Mouse (Mus musculus) megakaryocyte, embryonic 14.5 days (primary cell): ENCODE data around the gene Lrrc1. TPM values are rescaled to one million over a fixed set of nuclear protein-coding genes. Genes with fewer than 3 reads are reported as not detected.

Source experiments
- H3K27me3 ChIP-seq: replicated peaks from 2 replicates; pipeline ENCODE3; 2012; ENCODE audit warnings: inconsistent platforms
- H3K36me3 ChIP-seq: replicated peaks from 2 replicates; pipeline ENCODE3; 2012; ENCODE audit warnings: low read length, inconsistent platforms, mixed read lengths
- H3K4me1 ChIP-seq: 2 replicates; pipeline ENCODE4 v1.6.1; 2012; ENCODE audit warnings: inconsistent platforms
- H3K4me3 ChIP-seq: replicated peaks from 2 replicates; pipeline ENCODE3; 2012; ENCODE audit warnings: moderate library complexity, mild to moderate bottlenecking, inconsistent platforms
- H3K9me3 ChIP-seq: 2 replicates; pipeline ENCODE4 v1.6.1; 2012; ENCODE audit warnings: inconsistent platforms
- FLI1 ChIP-seq: IDR thresholded peaks from 2 replicates; pipeline ENCODE4 v1.6.1; 2012; ENCODE audit warnings: low read length, inconsistent platforms, mixed read lengths
- GATA1 ChIP-seq: IDR thresholded peaks from 3 replicates; pipeline ENCODE4 v1.6.1; 2012; ENCODE audit warnings: mixed read lengths, low read length, inconsistent platforms, borderline replicate concordance
- polyA plus RNA-seq: library from polyadenylated mRNA; stranded (reverse); fragments of >175 nt; gene quantifications from 2 replicates; pipeline ENCODE4 v1.2.3, GENCODE M21; 2012; ENCODE audit warnings: low replicate concordance; ENCODE audit not compliant: insufficient read depth

Lrrc1 gene
- polyA plus RNA-seq, 1 experiment, result 9.3 TPM

DNA sequence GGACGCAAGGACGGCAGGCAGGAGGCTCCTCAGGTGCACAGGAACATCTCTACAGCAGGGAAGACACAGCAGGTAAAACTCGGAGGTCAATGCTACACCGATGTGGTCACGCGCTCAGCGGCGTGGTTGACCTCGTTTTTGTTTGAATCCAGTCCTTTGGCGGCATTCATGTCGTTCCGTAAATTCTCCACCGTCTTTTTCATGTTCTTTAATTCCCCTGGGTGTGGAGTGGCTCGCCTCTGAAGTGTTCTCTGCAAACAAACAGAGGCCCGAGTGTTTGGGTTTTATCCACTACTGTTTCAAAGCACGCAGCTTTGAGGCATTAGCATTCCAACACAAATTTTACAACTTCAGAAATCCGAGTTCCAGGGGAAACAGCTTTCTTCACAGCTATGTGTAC lies 112.6 kb downstream of the Lrrc1 start:
- Histone ChIP-seq H3K4me3 (peak overlapping the region; percentile 2), H3K27me3 (no peaks in the 10 kb centered on the region), H3K4me1 (peaks cover 9% of the 10 kb centered on the region), H3K36me3 (peaks cover 32% of the 10 kb centered on the region), H3K9me3 (peaks cover 2% of the 10 kb centered on the region; the same call in 1 of the 2 replicates)
- TF ChIP-seq FLI1, result no peak
- no peak for TF ChIP-seq GATA1

DNA sequence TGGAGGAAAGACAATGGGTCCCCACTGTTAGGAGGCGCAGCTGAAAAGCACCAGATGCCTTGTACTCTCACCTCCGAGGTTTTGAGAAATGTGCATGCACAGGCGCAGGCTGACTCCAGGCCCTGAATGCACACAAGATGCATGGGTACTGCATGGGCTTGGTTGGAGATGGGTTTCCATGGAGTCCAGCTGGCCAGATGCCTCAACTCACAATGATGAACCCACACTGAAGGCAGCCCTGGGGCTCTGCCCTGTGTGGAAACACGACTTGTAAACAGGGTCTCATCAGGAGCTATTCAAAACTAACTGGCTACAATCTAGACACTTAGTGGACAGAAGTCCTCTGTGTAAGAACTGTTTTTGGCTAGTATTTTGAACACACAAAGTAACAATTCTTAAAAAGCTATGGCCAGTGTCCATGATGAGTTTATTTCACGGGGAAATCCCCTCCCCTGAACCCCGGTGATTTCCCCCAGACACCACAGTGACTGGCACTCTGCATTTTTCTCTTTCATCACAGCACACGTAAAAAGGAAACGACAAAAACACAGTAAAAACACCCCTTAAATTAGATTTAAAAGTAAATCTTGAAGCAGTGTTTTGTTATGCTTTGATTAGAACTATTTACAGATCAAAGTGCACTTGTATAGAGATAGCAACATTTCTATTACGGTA lies 114.1 kb downstream of the Lrrc1 start:
- Histone ChIP-seq H3K4me1 (peaks cover 9% of the 10 kb centered on the region), H3K36me3 (peaks cover 28% of the 10 kb centered on the region), H3K27me3 (no peaks in the 10 kb centered on the region), H3K4me3 (no peak overlapping the region), H3K9me3 (peaks cover 3% of the 10 kb centered on the region; the same call in 1 of the 2 replicates)
- TF ChIP-seq GATA1 (no peak), FLI1 (no peak)

GRCm38 (mm10) chr9:77429230-77430015 lies 115.2 kb downstream of the Lrrc1 start:
- Histone ChIP-seq H3K4me1 (peaks cover 9% of the 10 kb centered on the region), H3K9me3 (peaks cover 3% of the 10 kb centered on the region; the same call in 1 of the 2 replicates), H3K4me3 (no peak overlapping the region), H3K27me3 (no peaks in the 10 kb centered on the region), H3K36me3 (peaks cover 22% of the 10 kb centered on the region)
- TF ChIP-seq FLI1 (no peak), GATA1 (no peak)

- TF ChIP-seq GATA1 (no peak), FLI1 (no peak)
- Histone ChIP-seq H3K36me3 (peaks cover 18% of the 10 kb centered on the region), H3K9me3 (peaks cover 3% of the 10 kb centered on the region; the same call in 1 of the 2 replicates), H3K4me1 (peaks cover 9% of the 10 kb centered on the region), H3K27me3 (no peaks in the 10 kb centered on the region), H3K4me3 (no peak overlapping the region)
Measured at GRCm38 (mm10) chr9:77428748-77429140, 115.9 kb downstream of the Lrrc1 start.

- peaks cover 9% of the 10 kb centered on the region for H3K4me1 ChIP-seq
- H3K4me3 ChIP-seq, result no peak overlapping the region
- peaks cover 13% of the 10 kb centered on the region for H3K36me3 ChIP-seq
- H3K9me3 ChIP-seq, result peaks cover 3% of the 10 kb centered on the region; the same call in 1 of the 2 replicates
- TF ChIP-seq GATA1, result no peak
- no peak for TF ChIP-seq FLI1
- no peaks in the 10 kb centered on the region for H3K27me3 ChIP-seq
Measured at GRCm38 (mm10) chr9:77428115-77428747, 116.4 kb downstream of the Lrrc1 start.

DNA sequence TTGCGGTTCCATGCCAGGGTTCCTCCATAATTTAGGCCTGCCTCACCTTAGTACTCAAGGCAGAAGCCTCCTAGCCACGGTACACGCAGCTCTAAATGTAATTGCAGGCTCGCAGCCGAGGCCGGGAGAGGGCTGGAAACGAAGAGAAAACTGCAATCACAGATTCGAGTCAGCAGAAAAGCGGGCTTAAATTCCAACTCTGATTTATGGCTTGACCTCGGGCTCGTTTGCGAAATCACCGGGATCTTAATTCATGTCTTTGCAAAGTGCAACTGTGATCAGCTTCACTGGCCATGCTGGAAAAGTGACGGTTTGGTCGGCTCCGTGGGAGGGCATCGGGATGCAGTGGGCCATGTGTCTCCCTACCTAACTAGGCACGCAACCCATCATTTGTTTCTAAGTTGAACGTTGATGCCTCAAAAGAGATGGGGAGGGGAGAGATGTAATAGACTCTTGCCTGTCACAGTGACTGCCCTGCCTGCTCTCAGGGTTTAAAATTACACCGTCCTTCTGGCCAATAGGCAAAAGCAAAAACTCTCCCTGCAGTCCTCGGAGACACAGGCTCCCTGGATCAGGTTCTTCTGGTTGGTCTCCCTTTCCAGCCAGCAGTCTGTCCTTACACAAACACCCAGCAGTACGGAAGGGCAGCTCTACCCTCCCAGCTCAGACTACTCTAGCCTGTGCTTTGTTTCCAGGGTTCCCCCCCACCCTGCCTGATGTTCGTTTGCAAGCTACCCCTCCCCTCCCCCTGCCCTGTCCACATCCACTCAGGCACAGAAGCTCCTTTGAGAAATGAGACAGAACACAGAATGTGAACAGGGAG lies 117.2 kb downstream of the Lrrc1 start:
- Histone ChIP-seq H3K9me3 (peaks cover 3% of the 10 kb centered on the region; the same call in 1 of the 2 replicates), H3K36me3 (peaks cover 12% of the 10 kb centered on the region), H3K27me3 (no peaks in the 10 kb centered on the region), H3K4me1 (peaks cover 9% of the 10 kb centered on the region), H3K4me3 (no peak overlapping the region)
- TF ChIP-seq FLI1 (no peak), GATA1 (no peak)

DNA sequence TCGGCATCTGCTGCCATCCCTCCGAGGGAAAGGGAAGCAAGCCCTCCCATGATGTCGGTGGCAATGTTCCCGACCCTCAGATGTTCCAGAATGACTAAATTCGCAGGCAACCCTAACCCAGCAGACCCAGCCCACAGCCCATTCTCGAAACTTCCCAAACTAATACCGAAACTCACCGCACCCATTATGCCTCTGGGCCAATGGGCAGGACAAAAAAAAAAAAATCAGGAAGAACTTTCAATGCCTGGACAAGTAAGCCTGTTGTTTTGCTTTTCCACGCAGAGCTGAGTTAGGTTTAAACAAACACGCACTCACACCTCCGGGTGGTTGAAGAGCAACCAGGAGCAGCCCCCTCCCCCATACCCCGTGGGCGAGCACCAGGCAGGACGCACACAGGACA lies 118.6 kb downstream of the Lrrc1 start:
- H3K4me1 ChIP-seq, result peaks cover 9% of the 10 kb centered on the region
- H3K27me3 ChIP-seq, result no peaks in the 10 kb centered on the region
- H3K4me3 ChIP-seq, result peak overlapping the region; percentile 21
- TF ChIP-seq GATA1, result no peak
- TF ChIP-seq FLI1, result no peak
- H3K36me3 ChIP-seq, result peaks cover 2% of the 10 kb centered on the region
- peaks cover 3% of the 10 kb centered on the region; the same call in 1 of the 2 replicates for H3K9me3 ChIP-seq

- Histone ChIP-seq H3K9me3 (peaks cover 3% of the 10 kb centered on the region; the same call in 1 of the 2 replicates), H3K36me3 (no peaks in the 10 kb centered on the region), H3K4me3 (no peak overlapping the region), H3K27me3 (no peaks in the 10 kb centered on the region), H3K4me1 (peaks cover 9% of the 10 kb centered on the region)
- no peak for TF ChIP-seq GATA1
- no peak for TF ChIP-seq FLI1
Measured at GRCm38 (mm10) chr9:77425553-77425952, 119.1 kb downstream of the Lrrc1 start.

- H3K27me3 ChIP-seq, result no peaks in the 10 kb centered on the region
- H3K36me3 ChIP-seq, result no peaks in the 10 kb centered on the region
- no peak overlapping the region for H3K4me3 ChIP-seq
- H3K9me3 ChIP-seq, result no peaks in the 10 kb centered on the region
- no peak for TF ChIP-seq GATA1
- TF ChIP-seq FLI1, result no peak
- H3K4me1 ChIP-seq, result no peaks in the 10 kb centered on the region
Measured at GRCm38 (mm10) chr9:77420200-77420585, 124.5 kb downstream of the Lrrc1 start.
